Mouse (Mus musculus) thymus, postnatal 36 days (tissue): ENCODE measurements around the gene Tmeff1.

Experiments
- DNase-seq, 2 experiments: peaks; one replicate each; pipeline ENCODE4 v3.0.0; 2022; ENCODE audit warnings: mixed read lengths in 2 of 2

Tmeff1 gene

DNA sequence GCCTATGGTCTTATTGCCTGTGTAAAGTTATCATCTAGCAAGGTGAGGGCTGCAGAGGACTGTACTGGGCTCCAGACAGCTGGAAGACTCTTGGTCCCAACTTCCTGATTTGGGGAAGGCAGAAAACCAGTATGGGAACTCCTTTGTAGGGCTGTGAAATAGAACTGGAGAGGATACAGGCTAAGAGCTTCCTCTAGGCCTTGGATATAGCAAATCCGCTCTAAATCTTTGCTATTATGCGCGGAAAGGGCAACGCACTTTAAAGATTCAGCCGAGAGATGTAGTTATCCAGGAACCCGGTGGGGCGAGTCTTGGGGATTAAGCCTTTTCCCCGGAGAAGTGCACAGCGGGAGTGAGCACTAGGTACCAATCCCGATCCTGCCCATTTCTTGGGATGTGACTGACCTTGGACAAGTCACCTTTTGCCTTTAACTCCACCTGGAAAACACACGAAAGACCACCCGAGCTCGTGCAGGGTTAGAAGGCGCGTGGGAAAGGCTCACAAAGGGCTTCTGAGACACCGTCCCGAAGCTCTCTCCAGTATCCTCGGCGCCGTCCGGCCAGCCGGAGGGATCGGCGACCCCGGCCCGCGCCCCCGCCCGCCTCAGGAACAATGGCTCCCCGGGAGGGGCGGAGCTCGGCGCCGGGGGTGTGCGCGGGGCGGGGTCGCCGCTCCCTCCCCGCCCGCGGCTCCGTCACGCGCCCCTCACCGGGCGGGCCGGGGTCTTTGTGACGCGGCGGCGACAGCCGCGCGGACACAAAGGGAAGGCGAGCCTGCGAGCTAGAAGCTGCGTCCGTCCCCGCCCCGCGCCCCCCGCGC, at the start of gene Tmeff1:
Gene Tmeff1 (plus strand): TSS at position 754 of the 820 bp plus-strand sequence.
- peak in 1 of 2 experiments; percentile 6 for DNase-seq

DNA sequence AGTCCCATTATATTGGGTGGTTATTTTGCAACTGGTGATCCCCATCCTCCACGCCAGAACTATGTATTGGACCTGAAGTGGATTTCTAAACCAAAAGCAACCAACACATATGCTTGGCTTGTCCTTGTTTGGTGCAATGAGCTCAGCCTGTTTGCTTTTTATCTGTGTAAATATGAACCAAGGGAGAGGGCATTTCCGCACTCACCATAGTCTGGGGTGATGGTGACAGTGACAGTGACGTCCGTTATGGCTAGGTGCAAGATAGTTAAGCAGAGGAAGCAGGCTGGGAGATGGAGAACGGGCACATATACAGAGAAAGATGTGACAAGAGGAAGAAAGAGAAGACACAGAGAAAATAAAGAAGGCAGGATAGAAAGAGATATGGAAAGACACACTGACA, 48.7 kb upstream of the Tmeff1 start:
- no peak for DNase-seq

- no peak for DNase-seq
Measured at GRCm38 (mm10) chr4:48537024-48537423, 48.0 kb upstream of the Tmeff1 start.

GRCm38 (mm10) chr4:48538581-48538980, 46.4 kb upstream of the Tmeff1 start:
- DNase-seq: no peak

GRCm38 (mm10) chr4:48539841-48540575, 45.0 kb upstream of the Tmeff1 start, which contains the start of gene Msantd3:
Gene Msantd3, plus strand, starts transcription at chr4:48539935.
- peak; percentile 17 to 27 for DNase-seq

- peak in 1 of 2 experiments; percentile 6 for DNase-seq
Measured at GRCm38 (mm10) chr4:48540576-48541111, 44.3 kb upstream of the Tmeff1 start.

DNA sequence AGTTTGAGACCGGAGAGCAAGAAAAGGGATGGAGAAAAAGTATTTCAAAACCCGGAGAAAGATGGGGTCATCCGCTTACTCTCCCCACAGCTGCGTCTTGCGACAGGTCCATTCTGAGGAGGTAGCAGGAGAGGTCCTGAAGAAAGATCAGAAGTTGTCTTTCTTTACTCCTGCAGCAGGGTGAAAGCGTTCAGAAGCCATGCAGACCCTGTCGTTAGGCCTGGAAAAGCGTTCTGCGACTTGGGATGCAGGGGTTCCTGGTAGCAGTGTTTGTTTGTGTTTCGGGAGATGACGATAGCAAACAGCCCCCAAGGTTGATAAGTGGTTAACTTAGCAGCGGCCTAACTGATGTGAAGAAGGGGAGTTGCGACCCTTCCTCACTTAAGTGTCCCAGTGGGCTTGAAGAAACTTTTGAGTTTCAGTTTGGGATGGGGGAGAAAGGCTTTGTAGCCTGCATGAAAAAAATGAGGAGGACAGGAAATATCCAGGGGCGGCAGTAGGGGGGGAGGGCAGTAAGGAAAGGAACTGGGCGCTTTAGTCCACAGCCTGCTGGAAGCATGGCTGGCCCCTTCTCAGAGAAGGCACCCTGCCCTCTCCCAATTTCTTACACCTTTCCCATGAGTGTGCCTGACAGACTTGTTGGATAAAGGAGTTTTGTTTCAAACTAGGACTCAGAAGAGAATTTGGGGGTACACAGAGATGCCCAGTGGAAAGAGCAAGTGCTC, 43.3 kb upstream of the Tmeff1 start:
- DNase-seq: no peak

GRCm38 (mm10) chr4:48542351-48542750, 42.6 kb upstream of the Tmeff1 start:
- no peak for DNase-seq

DNA sequence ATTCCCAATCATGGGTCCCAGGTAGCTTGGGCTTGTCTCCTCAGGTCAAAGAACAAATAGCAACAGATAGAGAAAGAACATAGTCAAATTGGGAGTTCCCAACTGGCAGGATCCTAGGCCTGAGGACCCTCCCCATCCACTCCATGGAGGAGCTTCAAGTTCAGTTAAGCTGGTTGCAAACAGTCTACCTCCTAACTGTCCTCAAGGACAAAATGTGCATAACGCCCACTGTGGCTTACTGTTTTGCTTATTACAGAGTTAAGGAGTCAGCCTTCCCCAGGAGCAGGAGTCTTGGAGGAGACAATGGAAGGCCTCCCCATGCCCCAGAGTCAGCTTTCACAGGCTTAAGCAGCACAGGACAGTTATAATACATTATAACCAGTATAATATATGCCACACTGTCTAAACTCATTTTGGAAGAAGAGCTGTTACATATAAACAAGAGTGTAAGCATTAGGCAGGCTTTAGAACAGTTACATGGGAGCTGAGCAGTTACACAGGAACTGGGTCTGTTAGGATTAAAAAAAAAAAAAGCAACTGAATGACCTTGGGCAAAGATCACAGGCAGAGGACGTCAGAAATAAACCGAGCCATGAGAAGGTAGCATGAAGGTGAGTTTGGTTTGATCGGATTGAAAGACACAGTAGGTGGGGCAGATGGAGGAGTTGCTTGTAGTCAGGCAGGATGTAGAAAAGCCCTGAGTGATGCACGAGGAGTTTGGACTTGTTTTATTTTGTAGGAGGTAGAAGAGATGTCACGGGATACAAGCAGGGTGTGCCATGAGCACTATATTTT, 41.7 kb upstream of the Tmeff1 start:
- DNase-seq: no peak

DNA sequence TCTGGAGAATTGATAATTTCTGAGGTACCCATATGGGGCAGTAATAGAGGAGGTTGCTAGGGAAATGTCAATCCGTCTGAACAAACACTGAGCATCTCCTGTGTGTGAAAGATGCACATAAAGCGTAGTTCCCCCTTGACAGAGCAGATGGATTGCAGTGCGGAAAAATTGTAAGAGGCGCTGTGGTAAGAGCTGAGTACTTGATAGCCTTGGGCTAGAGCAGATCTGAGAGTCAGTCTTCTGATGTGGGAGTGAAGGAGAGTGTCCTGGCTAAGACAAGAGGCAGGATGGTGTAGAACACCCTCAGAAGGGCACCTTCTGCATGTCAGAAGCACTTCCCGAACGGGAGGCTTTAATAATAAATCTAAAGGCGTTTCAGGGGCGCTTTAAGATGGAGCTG, 40.8 kb upstream of the Tmeff1 start:
- DNase-seq: no peak

DNA sequence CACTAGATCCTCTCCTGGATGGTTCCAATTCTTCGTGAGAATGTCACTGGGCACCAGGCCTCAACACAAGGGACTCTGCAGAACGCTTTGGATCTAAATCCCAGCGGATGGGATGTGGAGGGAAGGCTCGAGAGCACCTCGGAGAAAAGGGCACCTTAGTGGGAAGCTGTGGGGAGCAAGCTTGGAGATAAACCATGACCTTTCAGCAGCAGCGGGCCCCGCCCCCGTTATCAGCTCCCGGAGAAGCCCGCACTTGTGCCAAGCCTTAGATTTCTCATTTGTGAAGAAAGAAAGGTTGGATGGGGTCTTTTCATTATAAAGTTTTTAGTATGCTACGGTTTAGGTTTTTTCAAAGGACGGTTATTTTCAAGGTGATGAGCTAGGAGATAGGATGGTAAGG, 39.0 kb upstream of the Tmeff1 start:
- DNase-seq: no peak

DNA sequence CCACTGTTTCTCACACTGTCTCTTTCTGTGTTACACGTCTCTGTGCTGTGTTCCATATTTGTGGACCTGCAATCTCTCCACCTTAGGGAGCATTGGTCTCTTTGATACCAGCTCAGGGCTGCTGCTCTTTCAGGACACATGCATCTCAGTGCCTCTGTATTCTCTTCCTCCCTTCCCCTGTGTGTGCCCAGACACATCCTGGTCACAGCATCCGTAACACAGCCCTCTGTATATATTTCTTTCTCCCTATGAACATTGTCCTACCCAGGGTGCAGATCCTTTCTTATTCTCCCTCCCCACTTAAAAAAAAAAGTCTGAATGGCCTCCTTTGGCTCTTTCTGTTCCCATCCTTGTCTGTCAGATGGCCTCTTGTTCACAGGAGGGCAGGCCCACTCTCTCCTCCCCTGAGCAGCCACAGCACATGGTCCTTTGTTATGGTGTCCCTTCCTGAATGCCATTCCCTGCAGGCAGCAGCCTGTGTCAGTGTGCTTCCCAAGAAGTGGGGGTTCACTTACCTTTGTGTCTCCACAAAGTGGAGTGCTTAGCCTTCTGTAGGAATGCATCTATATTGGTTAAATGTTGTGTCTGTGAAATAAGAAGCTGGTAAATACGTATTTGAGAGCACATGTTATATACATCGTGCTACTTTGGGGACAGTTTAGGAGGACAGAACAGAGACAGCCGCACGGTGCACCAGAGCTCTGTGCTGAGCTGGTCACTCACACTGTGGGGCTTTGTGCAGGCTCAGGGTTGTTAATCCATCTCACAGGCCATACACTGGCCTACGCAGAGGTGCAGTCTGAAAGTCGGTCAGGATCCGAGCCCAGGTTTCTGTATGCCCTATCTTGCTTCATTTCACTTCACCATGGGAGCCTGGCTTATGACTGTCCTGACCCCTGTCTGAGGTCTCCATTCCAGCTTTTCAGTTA, 38.1 kb upstream of the Tmeff1 start:
- DNase-seq: no peak

DNA sequence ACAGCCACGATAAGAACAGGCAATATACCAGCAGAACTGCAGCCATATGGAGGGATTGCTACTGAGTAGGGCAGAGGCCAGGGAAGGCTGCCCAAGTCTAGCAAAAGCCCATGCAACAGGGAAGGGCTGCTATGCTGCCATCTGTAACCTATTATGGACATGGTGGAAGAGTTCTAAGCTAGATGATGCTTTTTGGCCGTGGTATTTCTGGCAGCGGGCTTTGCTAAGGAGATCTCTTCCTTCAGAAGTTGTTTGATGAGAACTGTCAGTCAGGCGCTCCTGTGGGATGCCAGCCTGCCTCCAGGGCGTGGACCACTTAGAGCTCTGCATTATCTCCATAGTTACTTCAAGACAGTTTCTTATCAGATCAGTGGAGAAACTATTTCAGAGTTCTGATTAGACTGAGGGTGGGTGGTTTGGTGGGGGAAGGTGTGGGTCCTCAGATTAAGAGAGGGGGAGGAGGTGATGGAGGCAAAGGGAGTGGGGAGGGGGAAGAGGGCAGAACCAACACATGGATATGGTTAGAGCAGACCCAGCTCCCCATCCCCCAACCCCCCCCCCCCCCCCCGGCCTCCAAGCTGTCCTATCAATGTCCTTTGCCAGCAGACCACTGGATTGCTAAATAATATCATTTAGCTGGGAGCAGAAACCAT, 36.5 kb upstream of the Tmeff1 start:
- no peak for DNase-seq

DNA sequence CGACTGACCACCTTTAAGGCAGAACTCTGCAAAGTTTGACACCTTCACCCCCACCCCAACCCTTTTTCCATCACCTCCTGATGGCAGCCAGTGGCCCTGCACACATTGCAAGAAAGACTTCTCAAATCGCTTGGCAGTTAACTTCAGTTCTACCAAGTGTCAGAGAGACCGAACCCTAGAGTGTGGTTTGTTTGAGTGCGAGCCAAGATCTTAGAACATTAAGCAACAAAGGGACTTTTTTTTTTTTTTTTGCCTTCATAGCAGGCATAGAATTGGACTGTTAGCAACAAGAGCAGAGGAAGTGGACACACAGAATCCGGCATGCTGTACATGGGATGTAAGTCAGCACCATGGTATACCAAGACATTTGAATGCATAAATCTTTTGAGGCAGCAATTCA, 35.3 kb upstream of the Tmeff1 start:
- DNase-seq: no peak

DNA sequence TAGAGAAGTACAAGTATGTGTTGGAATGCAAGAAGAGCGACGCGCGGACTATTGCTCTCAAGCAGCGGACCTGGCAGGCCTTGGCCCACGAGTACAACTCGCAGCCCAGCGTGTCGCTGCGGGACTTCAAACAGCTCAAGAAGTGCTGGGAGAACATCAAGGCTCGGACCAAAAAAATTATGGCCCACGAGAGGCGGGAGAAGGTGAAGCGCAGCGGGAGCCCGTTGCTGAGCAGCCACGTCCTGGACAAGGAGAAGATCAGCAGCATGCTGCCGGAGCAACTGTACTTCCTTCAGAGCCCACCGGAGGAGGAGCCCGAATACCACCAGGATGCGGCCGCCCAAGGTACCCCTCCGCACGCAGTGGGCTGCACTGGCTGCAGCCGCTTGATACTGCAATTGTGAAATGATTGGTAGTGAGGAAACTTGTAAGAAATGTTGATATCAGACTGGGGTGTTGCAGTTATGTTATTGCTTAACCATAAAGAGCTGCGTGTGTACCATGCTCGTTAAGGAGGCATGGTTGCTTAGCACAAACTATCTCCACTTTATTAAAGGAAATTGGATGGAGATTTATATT, 32.4 kb upstream of the Tmeff1 start:
- no peak for DNase-seq

GRCm38 (mm10) chr4:48554132-48554531, 30.8 kb upstream of the Tmeff1 start:
- DNase-seq: no peak

DNA sequence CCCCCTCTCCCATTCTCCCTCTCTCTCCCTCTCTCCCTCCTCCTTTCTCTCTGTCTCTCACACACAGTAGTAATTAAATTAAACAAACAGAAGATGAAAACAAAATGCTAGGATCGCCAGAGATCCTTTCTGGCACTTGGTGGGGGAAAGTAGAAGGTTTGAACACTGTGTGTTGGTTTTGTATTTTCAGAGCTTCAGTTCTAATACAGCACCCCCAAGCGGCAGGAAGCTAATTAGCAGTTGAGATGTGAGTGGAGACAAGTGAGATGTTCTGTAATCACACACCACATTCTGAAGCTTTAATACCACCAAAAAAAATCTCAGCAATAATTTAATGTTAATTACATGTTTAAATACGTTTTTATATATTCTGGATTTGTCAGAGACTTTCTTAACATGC, 29.2 kb upstream of the Tmeff1 start:
- DNase-seq: peak; percentile 11 to 17

GRCm38 (mm10) chr4:48559652-48560051, 25.3 kb upstream of the Tmeff1 start:
- no peak for DNase-seq

GRCm38 (mm10) chr4:48561824-48562223, 23.1 kb upstream of the Tmeff1 start:
- DNase-seq: no peak

GRCm38 (mm10) chr4:48564962-48565361, 20.0 kb upstream of the Tmeff1 start:
- no peak for DNase-seq
